Mouse (Mus musculus) cerebellum, adult 2 months (tissue): Measurements from ENCODE around the gene Mucl3.

Experiments
- CTCF ChIP-seq: fragments of 200-500 bp; IDR thresholded peaks from 2 replicates; pipeline ENCODE4 v1.5.1; 2011; ENCODE audit warnings: low read depth, mild to moderate bottlenecking, control low read depth, low read length, moderate library complexity, borderline replicate concordance; ENCODE audit not compliant: insufficient read depth
- POLR2A ChIP-seq: fragments of 200-500 bp; IDR thresholded peaks from 2 replicates; pipeline ENCODE4 v1.6.1; 2011; ENCODE audit warnings: low read length, control low read depth, borderline replicate concordance; ENCODE audit not compliant: insufficient read depth

DNA sequence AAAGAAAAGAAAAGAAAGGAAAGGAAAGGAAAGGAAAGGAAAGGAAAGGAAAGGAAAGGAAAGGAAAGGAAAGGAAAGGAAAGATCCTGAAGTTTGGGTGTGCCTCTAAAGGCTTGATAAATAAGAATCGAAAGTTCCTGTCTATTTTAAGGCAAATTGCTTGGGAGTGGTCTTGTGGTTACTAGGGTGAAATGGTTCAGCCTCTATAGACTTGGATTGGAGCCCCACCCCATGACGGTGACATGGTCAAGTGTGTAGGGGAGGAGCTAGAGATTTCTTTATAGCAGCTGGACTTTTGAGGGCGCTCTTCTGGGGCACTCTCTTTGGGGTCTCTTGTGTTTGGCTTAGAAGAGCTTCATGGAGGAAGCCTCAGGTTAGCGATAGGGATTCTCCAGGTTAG is 49.7 kb downstream of the Mucl3 start:
- TF ChIP-seq CTCF: no peak
- no peak for TF ChIP-seq POLR2A
